Mouse (Mus musculus): ENCODE results near the gene Pfdn6. TPM values are rescaled to one million over a fixed set of nuclear protein-coding genes. Genes with fewer than 3 reads are reported as not detected.

Pfdn6 gene
- polyA plus RNA-seq, 1 experiment from 2014 or later = 180 TPM

DNA sequence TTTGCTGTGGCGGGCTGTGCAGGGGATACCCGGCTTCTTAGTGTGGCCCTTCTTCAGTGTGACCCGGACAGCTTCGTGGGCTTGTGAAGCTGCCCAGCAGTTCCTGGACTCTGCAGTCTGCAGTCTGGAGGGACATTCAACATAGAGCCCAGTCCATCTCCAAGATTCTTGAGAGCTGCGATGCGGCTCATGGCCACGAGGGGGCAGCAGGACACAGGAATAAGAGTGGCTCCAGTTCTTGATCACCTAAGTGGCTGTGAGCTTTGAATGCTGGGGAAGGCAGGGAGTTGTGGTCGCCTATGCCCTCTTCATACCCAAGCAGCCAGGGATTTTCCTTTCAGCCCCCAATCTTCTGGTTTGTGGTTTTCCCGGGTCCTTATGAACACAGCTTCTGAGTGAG, 28.3 kb upstream of the Pfdn6 start:
- H3K9ac ChIP-seq = no peak overlapping the region
- H3K9me3 ChIP-seq (replicated peaks) = 0 out of 2 replicates have a peak, but pooled peaks cover 5% of the 10 kb centered on the region
- H3K4me3 ChIP-seq = no peak overlapping the region
- H3K27ac ChIP-seq = no peak overlapping the region
- no peak overlapping the region for H3K4me2 ChIP-seq (replicated peaks)
- H3K4me1 ChIP-seq = no peaks in the 10 kb centered on the region
- H3K27me3 ChIP-seq = peaks cover 11% of the 10 kb centered on the region; the same call in 1 of the 2 replicates
- ATAC-seq (ENCODE audit: low FRiP score) = peak; percentile 77; the same call in 1 of the 2 replicates
- peaks cover 28% of the 10 kb centered on the region for H3K36me3 ChIP-seq
- 2% methylated on average over 9 of the region's 9 CpGs for WGBS

DNA sequence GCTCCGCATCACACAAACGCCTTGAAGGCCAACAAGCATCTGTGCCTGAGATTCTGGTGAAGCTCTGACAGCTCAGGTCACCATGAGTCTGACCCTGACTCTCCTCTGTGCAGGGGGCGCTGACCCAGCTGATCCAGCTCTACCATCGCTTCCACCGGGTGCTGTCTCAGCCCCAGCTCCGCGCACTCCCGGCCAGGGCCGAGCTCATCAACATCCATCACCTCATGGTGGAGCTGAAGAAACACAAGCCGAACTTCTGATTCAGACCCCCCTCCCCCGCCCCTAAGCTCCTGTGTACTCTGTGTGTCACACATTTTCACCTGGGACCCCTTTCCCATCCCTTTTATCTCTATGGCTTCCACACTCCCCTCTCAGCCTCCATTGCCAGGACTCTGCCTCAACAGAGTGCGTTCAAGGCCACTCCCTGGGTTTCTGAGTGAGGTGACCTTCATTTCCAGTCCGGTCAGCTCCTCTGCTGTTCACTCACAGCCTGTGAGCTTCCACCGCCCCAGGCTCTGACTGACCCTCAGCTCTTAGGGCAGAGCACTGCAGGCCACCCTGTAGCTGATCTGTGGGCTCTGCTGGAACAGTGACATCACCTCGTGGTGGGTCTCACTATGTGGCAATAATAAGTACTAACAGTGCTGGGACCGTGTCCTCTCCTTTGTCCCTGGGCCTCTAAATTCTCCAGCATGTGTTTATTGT, 25.9 kb upstream of the Pfdn6 start:
- no peak overlapping the region; the same call in 1 of the 2 replicates for H3K27ac ChIP-seq
- ATAC-seq (ENCODE audit: low FRiP score) = no peak
- H3K9me3 ChIP-seq (replicated peaks) = 0 out of 2 replicates have a peak, but pooled peaks cover 5% of the 10 kb centered on the region
- H3K4me3 ChIP-seq = no peak overlapping the region
- H3K4me2 ChIP-seq (replicated peaks) = no peak overlapping the region
- WGBS = 88% methylated on average over 16 of the region's 16 CpGs
- no peaks in the 10 kb centered on the region for H3K4me1 ChIP-seq
- no peaks in the 10 kb centered on the region for H3K27me3 ChIP-seq
- H3K36me3 ChIP-seq = peaks cover 52% of the 10 kb centered on the region
- no peak overlapping the region for H3K9ac ChIP-seq

DNA sequence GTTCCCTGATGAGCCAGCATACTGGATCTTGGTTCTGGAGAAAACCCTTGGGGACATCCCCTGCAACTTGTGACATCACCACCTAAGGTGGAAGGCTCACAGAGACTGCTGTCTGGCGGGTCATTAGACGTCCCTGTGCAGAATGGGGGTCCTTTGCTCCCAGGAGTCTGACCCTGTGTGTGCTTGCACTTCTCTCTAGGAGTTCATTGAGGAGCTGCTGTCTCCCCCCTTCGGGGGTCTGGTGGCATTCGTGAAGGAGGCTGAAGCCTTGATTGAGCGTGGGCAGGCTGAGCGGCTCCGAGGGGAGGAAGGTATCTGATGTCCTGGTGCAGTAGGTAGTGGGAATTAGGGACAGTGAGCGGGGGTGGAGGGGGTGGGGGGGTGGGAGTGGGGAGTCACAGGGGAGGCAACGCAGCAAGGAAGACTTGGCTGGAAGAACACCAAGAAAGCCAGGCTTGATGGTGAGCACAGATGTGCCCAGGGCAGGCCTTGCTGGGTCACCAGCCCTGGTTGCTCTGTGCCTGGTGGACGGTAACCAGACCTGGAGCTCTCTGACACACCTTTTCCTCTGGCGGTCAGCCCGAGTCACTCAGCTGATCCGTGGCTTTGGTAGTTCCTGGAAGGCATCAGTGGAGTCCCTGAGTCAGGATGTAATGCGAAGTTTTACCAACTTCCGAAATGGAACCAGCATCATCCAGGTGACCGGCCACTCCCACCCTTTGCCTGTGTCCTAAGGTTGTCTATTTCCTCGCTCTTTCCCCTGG, 25.1 kb upstream of the Pfdn6 start:
- Histone ChIP-seq H3K36me3 (peaks cover 59% of the 10 kb centered on the region), H3K4me3 (no peak overlapping the region), H3K9me3 (replicated peaks) (0 out of 2 replicates have a peak, but pooled peaks cover 5% of the 10 kb centered on the region), H3K27ac (no peak overlapping the region), H3K27me3 (no peaks in the 10 kb centered on the region), H3K9ac (no peak overlapping the region), H3K4me2 (replicated peaks) (no peak overlapping the region), H3K4me1 (no peaks in the 10 kb centered on the region)
- no peak for ATAC-seq (ENCODE audit: low FRiP score)
- 92% methylated on average over 17 of the region's 17 CpGs for WGBS

DNA sequence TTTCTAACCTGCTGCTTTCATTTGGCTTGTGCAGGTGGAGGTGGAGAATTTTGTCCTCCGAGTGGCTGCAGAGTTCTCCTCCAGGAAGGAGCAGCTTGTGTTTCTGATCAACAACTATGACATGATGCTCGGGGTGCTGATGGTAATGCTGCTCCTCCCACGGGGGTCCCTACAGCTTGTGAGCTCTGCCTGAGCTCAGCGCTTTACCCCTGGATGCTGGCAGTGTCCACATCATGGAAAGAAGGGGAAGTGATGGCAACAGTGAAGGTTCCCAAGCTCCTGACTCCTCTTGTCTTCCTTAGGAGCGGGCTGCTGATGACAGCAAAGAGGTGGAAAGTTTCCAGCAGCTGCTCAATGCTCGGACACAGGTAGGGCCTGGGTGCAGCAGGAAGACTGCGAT, 22.7 kb upstream of the Pfdn6 start:
- H3K36me3 ChIP-seq = peaks cover 80% of the 10 kb centered on the region
- 87% methylated on average over 7 of the region's 7 CpGs for WGBS

DNA sequence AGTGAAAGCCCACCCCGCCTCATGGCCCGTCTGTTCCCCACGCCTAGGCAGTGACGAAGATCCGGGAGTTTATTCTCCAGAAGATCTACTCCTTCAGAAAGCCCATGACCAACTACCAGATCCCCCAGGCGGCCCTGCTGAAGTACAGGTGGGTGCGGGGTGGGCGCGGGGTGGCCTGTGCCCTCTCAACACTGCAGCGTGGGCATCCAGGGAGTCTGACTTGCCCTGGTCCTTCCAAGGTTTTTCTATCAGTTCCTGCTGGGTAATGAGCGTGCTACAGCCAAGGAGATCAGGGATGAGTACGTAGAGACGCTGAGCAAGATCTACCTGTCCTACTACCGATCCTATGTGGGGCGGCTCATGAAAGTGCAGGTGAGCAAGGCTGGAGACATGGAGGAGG, 19.8 kb upstream of the Pfdn6 start:
- Histone ChIP-seq H3K9me3 (replicated peaks) (no peaks in the 10 kb centered on the region), H3K27me3 (no peaks in the 10 kb centered on the region), H3K4me1 (peaks cover 10% of the 10 kb centered on the region), H3K4me3 (no peak overlapping the region), H3K4me2 (replicated peaks) (no peak overlapping the region), H3K36me3 (peaks cover 62% of the 10 kb centered on the region), H3K27ac (no peak overlapping the region), H3K9ac (no peak overlapping the region)
- ATAC-seq (ENCODE audit: low FRiP score) = no peak
- WGBS = 94% methylated on average over 15 of the region's 15 CpGs

More for the DNA sequence above, 22.7 kb upstream of the Pfdn6 start:
- Histone ChIP-seq H3K4me2 (replicated peaks) (no peak overlapping the region), H3K27ac (no peak overlapping the region), H3K9ac (no peak overlapping the region), H3K4me3 (no peak overlapping the region), H3K27me3 (no peaks in the 10 kb centered on the region), H3K4me1 (no peaks in the 10 kb centered on the region; the same call in 1 of the 2 replicates), H3K9me3 (replicated peaks) (no peaks in the 10 kb centered on the region)
- ATAC-seq (ENCODE audit: low FRiP score) = no peak

DNA sequence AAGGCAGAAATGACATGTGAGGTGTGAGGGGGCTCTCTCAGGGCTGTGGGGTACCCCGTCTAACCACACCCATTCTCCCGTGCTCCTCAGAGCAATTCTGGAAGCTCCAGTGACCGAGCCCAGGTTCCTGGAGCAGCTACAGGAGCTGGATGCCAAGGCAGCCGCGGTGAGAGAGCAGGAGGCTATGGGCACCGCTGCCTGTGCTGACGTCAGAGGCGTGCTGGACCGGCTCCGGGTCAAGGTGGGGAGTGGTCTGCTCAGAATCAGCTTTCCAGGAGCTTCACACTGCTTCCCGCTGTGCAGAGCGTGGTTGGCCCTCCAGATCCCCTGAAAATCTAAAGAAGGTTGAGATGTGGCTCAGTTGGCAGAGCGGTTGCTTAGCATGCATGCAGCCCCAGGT, 19.0 kb upstream of the Pfdn6 start:
- H3K27me3 ChIP-seq = no peaks in the 10 kb centered on the region
- peaks cover 18% of the 10 kb centered on the region for H3K4me1 ChIP-seq
- H3K9me3 ChIP-seq (replicated peaks) = no peaks in the 10 kb centered on the region
- H3K9ac ChIP-seq = no peak overlapping the region
- H3K36me3 ChIP-seq = peaks cover 61% of the 10 kb centered on the region
- H3K4me3 ChIP-seq = no peak overlapping the region
- 94% methylated on average over 13 of the region's 13 CpGs for WGBS
- no peak overlapping the region for H3K4me2 ChIP-seq (replicated peaks)
- H3K27ac ChIP-seq = no peak overlapping the region
- ATAC-seq (ENCODE audit: low FRiP score) = no peak

DNA sequence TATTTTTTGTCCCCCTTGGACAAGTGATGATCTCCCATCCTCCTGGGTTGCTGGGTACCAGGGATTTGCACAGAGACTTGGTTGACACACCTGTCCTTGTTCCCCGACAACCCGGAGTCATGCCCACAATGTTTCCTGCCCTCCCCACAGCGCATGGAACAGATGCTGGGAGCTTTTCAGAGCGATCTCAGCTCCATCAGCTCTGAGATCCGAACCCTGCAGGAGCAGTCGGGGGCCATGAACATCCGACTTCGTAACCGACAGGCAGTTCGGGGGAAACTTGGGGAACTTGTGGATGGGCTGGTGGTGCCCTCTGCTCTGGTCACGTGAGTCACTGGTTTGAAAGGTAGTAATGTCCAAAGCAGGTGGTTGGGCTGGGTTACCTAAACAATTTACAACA, 18.3 kb upstream of the Pfdn6 start:
- 94% methylated on average over 11 of the region's 11 CpGs for WGBS
- Histone ChIP-seq H3K9me3 (replicated peaks) (no peaks in the 10 kb centered on the region), H3K4me1 (peaks cover 24% of the 10 kb centered on the region), H3K4me3 (no peak overlapping the region), H3K4me2 (replicated peaks) (no peak overlapping the region), H3K27ac (no peak overlapping the region), H3K27me3 (no peaks in the 10 kb centered on the region), H3K9ac (no peak overlapping the region), H3K36me3 (peaks cover 61% of the 10 kb centered on the region)
- no peak for ATAC-seq (ENCODE audit: low FRiP score)

DNA sequence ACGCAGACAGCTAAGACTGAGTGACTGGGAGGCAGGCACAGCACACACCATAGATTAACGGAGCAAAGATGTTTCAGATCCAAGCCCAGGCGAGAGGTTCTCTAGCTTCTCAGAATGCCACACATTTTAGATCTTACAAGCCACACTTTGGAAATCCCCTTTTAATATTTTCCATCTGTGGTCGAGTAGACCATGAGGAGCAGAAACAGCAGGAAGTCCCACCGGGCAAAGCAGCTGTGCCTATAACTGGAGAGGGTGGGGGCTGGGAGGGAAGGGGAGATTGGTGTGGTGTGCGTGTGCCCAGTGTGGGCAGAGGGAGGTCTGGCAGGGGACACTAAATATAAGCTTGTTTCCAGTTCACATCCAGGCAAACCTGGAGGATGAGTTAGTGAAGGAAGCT, 17.4 kb upstream of the Pfdn6 start:
- Histone ChIP-seq H3K36me3 (peaks cover 61% of the 10 kb centered on the region), H3K4me2 (replicated peaks) (no peak overlapping the region), H3K27me3 (no peaks in the 10 kb centered on the region), H3K4me3 (no peak overlapping the region), H3K9ac (no peak overlapping the region), H3K4me1 (peaks cover 34% of the 10 kb centered on the region), H3K9me3 (replicated peaks) (no peaks in the 10 kb centered on the region), H3K27ac (no peak overlapping the region)
- WGBS = 84% methylated on average over 6 of the region's 6 CpGs
- no peak for ATAC-seq (ENCODE audit: low FRiP score)

DNA sequence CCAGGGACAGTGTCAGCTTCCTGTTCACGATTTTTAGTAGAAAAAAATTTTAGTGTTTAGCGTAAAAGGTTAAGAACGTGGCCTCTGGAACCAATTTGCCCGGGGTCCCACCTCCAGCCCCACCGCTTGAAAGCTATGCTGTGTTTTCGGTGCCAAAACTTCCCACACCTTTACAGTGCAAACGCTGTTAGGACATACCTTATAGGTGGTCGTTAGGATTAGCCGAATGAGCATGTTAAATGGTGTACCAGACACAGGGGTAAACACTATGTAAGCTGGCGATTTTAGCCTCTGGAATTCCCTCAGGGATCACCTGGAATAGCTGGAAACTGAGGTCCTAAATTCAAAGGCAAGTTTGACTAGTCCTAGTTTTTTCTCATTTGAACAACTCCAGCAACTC, 16.2 kb upstream of the Pfdn6 start:
- H3K4me1 ChIP-seq = peaks cover 44% of the 10 kb centered on the region
- H3K36me3 ChIP-seq = peaks cover 60% of the 10 kb centered on the region

DNA sequence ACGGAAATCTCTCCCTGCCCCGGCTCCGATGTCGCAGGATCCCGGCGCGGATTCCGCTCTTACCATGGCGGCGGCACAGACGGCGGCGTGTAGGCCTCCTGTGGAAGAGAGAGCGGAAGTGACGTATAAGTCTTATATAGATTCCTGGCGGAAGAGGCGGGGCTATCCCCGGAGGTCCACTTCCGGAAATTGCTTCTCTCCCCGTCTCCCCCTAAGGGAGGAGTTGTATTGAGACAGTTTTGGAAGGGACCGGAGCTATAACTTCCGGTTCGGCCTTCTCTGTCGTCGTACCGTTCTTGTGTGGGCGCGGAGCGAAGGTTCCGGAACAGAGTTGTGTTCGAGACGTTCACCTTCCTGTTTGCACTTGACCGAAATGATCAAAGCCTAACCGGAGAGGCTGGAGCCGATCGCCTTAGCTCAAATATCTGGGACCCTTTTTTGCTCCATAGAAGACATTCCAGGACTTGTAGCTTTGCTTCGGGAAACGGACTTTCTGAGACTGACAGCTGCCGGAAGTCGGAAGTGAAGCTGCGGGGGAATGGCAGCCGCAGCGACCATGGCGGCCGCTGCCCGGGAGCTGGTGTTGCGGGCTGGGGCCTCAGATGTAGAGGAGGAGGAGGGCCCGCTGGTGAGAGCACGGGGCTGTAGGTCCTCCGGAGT, 15.5 kb upstream of the Pfdn6 start, which contains the start of the genes Vps52 and Rps18:
Gene Vps52, plus strand, starts transcription at position 258 of the 660 bp plus-strand sequence.
Gene Rps18, minus strand, starts transcription at position 447 of the 660 bp plus-strand sequence.
- H3K27me3 ChIP-seq = no peaks in the 10 kb centered on the region
- peak; percentile 88 for ATAC-seq (ENCODE audit: low FRiP score)
- peaks cover 50% of the 10 kb centered on the region for H3K4me1 ChIP-seq
- peak within 1 kb of the TSS; percentile 98 for H3K9ac ChIP-seq
- peaks cover 54% of the 10 kb centered on the region for H3K36me3 ChIP-seq
- under 1% methylated on average over 49 of the region's 50 CpGs for WGBS
- no peaks in the 10 kb centered on the region for H3K9me3 ChIP-seq (replicated peaks)
- H3K27ac ChIP-seq = peak within 1 kb of the TSS; percentile 88
- peak within 1 kb of the TSS; percentile 73 for H3K4me2 ChIP-seq (replicated peaks)
- H3K4me3 ChIP-seq = peak within 1 kb of the TSS; percentile 94

More for the DNA sequence above, 16.2 kb upstream of the Pfdn6 start:
- Histone ChIP-seq H3K9ac (peak overlapping the region; percentile 71), H3K27ac (peak overlapping the region; percentile 87), H3K9me3 (replicated peaks) (no peaks in the 10 kb centered on the region), H3K4me2 (replicated peaks) (peak overlapping the region; percentile 73), H3K27me3 (no peaks in the 10 kb centered on the region), H3K4me3 (peak overlapping the region; percentile 94)
- ATAC-seq (ENCODE audit: low FRiP score) = no peak
- 9% methylated on average over 10 of the region's 10 CpGs for WGBS

DNA sequence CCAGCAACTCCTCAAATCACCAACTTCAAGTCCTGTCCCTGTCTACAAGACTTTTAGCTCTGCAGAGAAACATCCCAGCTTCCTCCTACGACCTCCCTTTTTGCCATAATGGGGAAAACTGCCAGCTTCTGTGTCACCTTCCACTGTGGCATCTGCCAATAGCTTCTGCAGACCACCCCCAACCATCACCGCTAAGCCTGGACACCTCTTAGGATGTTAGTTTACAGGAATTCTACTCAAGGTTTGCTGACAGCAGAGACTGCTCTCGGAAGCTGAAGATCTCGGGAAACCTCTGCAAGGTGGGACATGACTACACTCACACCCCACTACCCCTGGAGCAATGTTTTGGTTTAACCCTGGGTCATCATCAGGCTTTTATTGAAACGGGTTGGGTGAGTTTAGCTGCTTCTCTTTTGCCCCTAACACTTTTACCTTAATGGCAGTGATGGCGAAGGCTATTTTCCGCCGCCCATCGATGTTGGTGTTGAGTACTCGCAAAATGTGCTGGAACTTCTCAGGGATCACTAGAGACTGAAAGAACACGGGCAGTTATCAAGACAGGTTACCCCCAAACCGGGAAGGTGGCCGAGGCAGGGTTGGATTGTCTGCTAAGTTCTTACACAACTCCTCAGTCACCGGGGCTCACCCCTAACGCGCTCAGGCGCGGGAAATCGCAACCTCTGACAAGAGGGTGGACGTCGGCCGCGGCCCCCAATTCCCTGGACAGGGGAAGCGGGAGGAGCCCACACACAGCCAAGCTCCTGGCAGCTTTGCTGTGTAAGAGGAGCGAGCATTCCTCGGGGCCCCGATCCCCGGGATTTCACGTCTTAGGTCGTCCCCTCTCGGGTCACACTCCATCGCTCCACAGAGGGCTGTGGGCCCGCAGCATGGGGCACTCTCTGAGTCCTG, 14.8 kb upstream of the Pfdn6 start:
- H3K4me2 ChIP-seq (replicated peaks) = peak overlapping the region; percentile 73
- peak overlapping the region; percentile 88 for H3K27ac ChIP-seq
- ATAC-seq (ENCODE audit: low FRiP score) = no peak; the same call in none of the 2 replicates
- H3K36me3 ChIP-seq = peaks cover 46% of the 10 kb centered on the region
- 1% methylated on average over 33 of the region's 33 CpGs for WGBS
- peaks cover 58% of the 10 kb centered on the region for H3K4me1 ChIP-seq
- H3K27me3 ChIP-seq = no peaks in the 10 kb centered on the region
- peak overlapping the region; percentile 98 for H3K9ac ChIP-seq
- H3K9me3 ChIP-seq (replicated peaks) = no peaks in the 10 kb centered on the region
- H3K4me3 ChIP-seq = peak overlapping the region; percentile 94
